Mouse (Mus musculus) heart, postnatal 14 days (tissue): ENCODE measurements around the gene Zpbp2. TPM values are rescaled to one million over a fixed set of nuclear protein-coding genes. Genes with fewer than 3 reads are reported as not detected.

ENCODE experiments used
- DNase-seq, 2 experiments: peaks; one replicate each; pipeline ENCODE4 v3.0.0; 2021 to 2022
- intact Hi-C: fragments of 180-260 bp; cut with DNase I; formaldehyde crosslinking; loops from one replicate; pipeline ENCODE4 v1.15.1; 2025
- total RNA-seq, 2 experiments: library from RNA; stranded (reverse); gene quantifications; 2 replicates each; pipeline ENCODE4 v1.2.3; 2021

The Zpbp2 gene
- total RNA-seq, 2 experiments from 2014 or later = not detected

GRCm38 (mm10) chr11:98553966-98554365, 3.1 kb downstream of the Zpbp2 start:
- intact Hi-C loops = no loop called here
- DNase-seq = no peak

GRCm38 (mm10) chr11:98555124-98555700, 4.3 kb downstream of the Zpbp2 start:
- intact Hi-C loops = loop anchor here (1.0 kb wide), 1 partner anchor 41 kb away; no protein-coding TSS in a partner anchor
- no peak for DNase-seq

- DNase-seq = no peak
- intact Hi-C loops = no loop called here
Measured at GRCm38 (mm10) chr11:98560942-98561341, 10.0 kb downstream of the Zpbp2 start.

- DNase-seq = no peak
- intact Hi-C loops = no loop called here
Measured at GRCm38 (mm10) chr11:98563025-98563424, 12.1 kb downstream of the Zpbp2 start.

- no peak for DNase-seq
- intact Hi-C loops = no loop called here
Measured at GRCm38 (mm10) chr11:98563921-98564414, 13.1 kb downstream of the Zpbp2 start.

- intact Hi-C loops = no loop called here
- no peak for DNase-seq
Measured at GRCm38 (mm10) chr11:98568326-98568725, 17.4 kb downstream of the Zpbp2 start.

- intact Hi-C loops = no loop called here
- DNase-seq = no peak
Measured at GRCm38 (mm10) chr11:98569461-98569860, 18.6 kb downstream of the Zpbp2 start.

GRCm38 (mm10) chr11:98577776-98578175, 26.9 kb downstream of the Zpbp2 start:
- DNase-seq = no peak
- intact Hi-C loops = no loop called here

GRCm38 (mm10) chr11:98580301-98581121, 29.6 kb downstream of the Zpbp2 start:
- intact Hi-C loops = no loop called here
- no peak for DNase-seq

GRCm38 (mm10) chr11:98581286-98582029, 30.6 kb downstream of the Zpbp2 start:
- intact Hi-C loops = no loop called here
- DNase-seq = no peak

- intact Hi-C loops = no loop called here
- DNase-seq = no peak
Measured at GRCm38 (mm10) chr11:98582030-98582388, 31.1 kb downstream of the Zpbp2 start.

GRCm38 (mm10) chr11:98582551-98583264, 31.8 kb downstream of the Zpbp2 start:
- intact Hi-C loops = no loop called here
- DNase-seq = no peak

- intact Hi-C loops = no loop called here
- DNase-seq = no peak
Measured at GRCm38 (mm10) chr11:98583265-98583552, 32.3 kb downstream of the Zpbp2 start.

GRCm38 (mm10) chr11:98583571-98583970, 32.7 kb downstream of the Zpbp2 start:
- intact Hi-C loops = no loop called here
- DNase-seq = no peak

GRCm38 (mm10) chr11:98584146-98584545, 33.2 kb downstream of the Zpbp2 start:
- no peak for DNase-seq
- intact Hi-C loops = no loop called here

- intact Hi-C loops = no loop called here
Measured at GRCm38 (mm10) chr11:98584629-98585177, 33.8 kb downstream of the Zpbp2 start.

GRCm38 (mm10) chr11:98586087-98586891, 35.4 kb downstream of the Zpbp2 start:
- DNase-seq = peak; percentile 38 to 49
- intact Hi-C loops = no loop called here

More at GRCm38 (mm10) chr11:98584629-98585177, 33.8 kb downstream of the Zpbp2 start:
- DNase-seq = no peak

- peak; percentile 98 to 99 for DNase-seq
- intact Hi-C loops = no loop called here
Measured at GRCm38 (mm10) chr11:98586892-98587563, 36.1 kb downstream of the Zpbp2 start, which contains the start of gene Ormdl3. Gene Ormdl3 (minus strand): TSS chr11:98587368.
